Mouse (Mus musculus) stomach, embryonic 14.5 days (tissue): Measurements from ENCODE around the gene Zfp992. TPM values are rescaled to one million over a fixed set of nuclear protein-coding genes. Genes with fewer than 3 reads are reported as not detected.
"Not testable (repeated sequence)": the region's sequence is repeated elsewhere in the genome, so short reads cannot be mapped to it uniquely, and the experiment has no call there.

Experiments
- ATAC-seq: fragments of 200-750 bp; cut with Nextera tagmentation; 2 replicates; pipeline ENCODE4 v1.8.0; 2017; ENCODE audit warnings: low read depth, moderate TSS enrichment; ENCODE audit not compliant: insufficient number of reproducible peaks, insufficient read depth, low FRiP score
- H3K27ac ChIP-seq: fragments of 300-500 bp; sonication (generic); 2 replicates; pipeline ENCODE4 v1.5.1; 2014; ENCODE audit warnings: mild to moderate bottlenecking, low read length, moderate library complexity, mixed read lengths
- H3K27me3 ChIP-seq: fragments of 300-500 bp; sonication (generic); 2 replicates; pipeline ENCODE4 v1.6.1; 2014; ENCODE audit warnings: low read length, control low read depth, mixed read lengths; ENCODE audit not compliant: control insufficient read depth, insufficient read depth
- H3K36me3 ChIP-seq: fragments of 300-500 bp; sonication (generic); 2 replicates; pipeline ENCODE4 v1.6.1; 2014; ENCODE audit warnings: mild to moderate bottlenecking, control low read depth, low read length, moderate library complexity, mixed read lengths; ENCODE audit not compliant: control insufficient read depth, insufficient read depth
- H3K4me1 ChIP-seq: fragments of 300-500 bp; sonication (generic); 2 replicates; pipeline ENCODE4 v1.6.1; 2014; ENCODE audit warnings: low read length, control low read depth, mixed read lengths; ENCODE audit not compliant: control insufficient read depth, insufficient read depth
- H3K4me2 ChIP-seq: fragments of 300-500 bp; sonication (generic); replicated peaks from 2 replicates; pipeline ENCODE4 v1.6.1; 2014; ENCODE audit warnings: low read depth, low read length, control low read depth
- H3K4me3 ChIP-seq: fragments of 300-500 bp; sonication (generic); 2 replicates; pipeline ENCODE4 v1.5.1; 2014; ENCODE audit warnings: low read depth, low read length, control low read depth
- H3K9ac ChIP-seq: fragments of 300-500 bp; sonication (generic); replicated peaks from 2 replicates; pipeline ENCODE4 v1.6.1; 2014; ENCODE audit warnings: low read depth, mild to moderate bottlenecking, control low read depth, low read length, moderate library complexity, mixed read lengths
- H3K9me3 ChIP-seq: fragments of 300-500 bp; sonication (generic); 2 replicates; pipeline ENCODE4 v1.6.1; 2016; ENCODE audit warnings: low read depth, low read length, control low read depth; ENCODE audit not compliant: control insufficient read depth
- WGBS: fragments of 180-500 bp; shearing (Covaris S2); extraction: QIAGEN DNeasy Blood & Tissue Kit; methylation state at CpG from one replicate; pipeline ENCODE4 v1.1.7; 2014; 5-methylcytosine and 5-hydroxymethylcytosine counted together
- polyA plus RNA-seq: library from polyadenylated mRNA; unstranded; fragments of >200 nt; fragmentation: Nextera tagmentation; extraction: Ambion mirVana; gene quantifications from 2 replicates; pipeline ENCODE4 v1.2.1, GENCODE M21; 2014

Zfp992 gene
- polyA plus RNA-seq, 1 experiment from 2014 or later = 5.1 TPM

DNA sequence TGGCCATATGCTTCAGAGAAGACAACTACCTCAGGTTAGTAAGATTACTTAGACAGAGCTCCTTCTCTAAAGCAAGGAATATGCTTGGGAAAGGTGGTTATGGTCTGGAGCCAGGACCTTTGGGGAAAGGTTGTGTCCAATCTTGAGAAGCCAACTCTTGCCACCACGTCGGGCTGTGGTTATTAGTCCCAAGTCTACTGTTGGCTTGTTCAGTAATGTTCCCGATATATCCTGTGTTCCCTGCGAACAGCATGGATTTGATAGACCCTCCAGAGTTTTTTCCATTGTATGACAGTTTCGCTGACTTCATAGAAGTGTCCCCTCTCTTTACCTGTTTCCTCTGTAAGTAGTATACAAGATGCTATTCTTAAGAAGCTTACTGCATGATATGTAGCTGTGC is 888 bp downstream of the Zfp992 start:
- ATAC-seq = not testable (repeated sequence)
- 85% methylated on average over 5 of the region's 5 CpGs for WGBS
- H3K9me3 ChIP-seq = peaks cover 25% of the 10 kb centered on the region

DNA sequence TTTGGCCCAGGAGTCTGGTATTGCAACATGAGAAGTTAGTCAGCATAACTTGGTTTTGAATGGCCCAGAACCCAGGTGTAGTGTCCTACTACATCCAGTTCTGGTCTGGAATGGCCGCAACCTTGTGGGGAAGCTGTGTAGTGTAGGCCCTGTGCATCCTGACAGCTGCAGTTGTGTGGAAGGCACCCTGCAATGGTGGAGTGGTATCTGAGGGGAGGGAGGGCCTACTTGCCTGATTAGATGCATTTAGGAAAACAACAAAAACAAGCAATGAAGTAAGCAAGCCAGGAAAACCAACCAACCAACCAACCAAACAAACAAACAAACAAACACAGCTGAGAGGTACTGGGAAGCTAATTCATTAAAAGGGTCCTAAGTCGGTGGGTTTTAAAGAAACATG is 3.8 kb downstream of the Zfp992 start:
- H3K4me2 ChIP-seq, H3K4me3 ChIP-seq, H3K27ac ChIP-seq, ATAC-seq, H3K36me3 ChIP-seq, H3K9ac ChIP-seq, H3K4me1 ChIP-seq, H3K27me3 ChIP-seq: not testable (repeated sequence)
- 86% methylated on average over 2 of the region's 2 CpGs for WGBS
- H3K9me3 ChIP-seq = peaks cover 46% of the 10 kb centered on the region

More for the DNA sequence above, 888 bp downstream of the Zfp992 start:
- H3K4me3 ChIP-seq, H3K36me3 ChIP-seq, H3K9ac ChIP-seq, H3K4me1 ChIP-seq, H3K4me2 ChIP-seq, H3K27ac ChIP-seq, H3K27me3 ChIP-seq: not testable (repeated sequence)

DNA sequence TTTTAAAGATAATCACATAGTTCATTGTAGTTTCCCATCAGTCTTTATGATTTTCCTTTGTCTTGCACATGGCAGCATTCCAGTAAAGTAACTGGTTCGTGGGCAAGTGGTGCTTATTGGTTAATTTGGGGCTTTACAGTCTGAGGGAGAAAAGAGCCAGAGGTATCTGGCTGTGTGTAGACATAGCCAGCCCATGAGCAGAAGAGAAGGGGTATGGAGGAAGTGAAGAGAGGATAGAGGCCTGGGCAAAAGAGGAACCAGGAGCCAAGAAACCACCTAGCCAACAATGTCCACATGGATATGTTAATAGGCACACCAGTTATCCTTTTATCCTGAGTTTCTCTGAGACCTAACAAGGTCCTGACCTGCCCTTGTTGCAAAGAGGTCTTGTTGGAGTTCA is 5.3 kb downstream of the Zfp992 start:
- not testable (repeated sequence) for H3K9ac ChIP-seq, H3K27ac ChIP-seq, H3K27me3 ChIP-seq, ATAC-seq, H3K36me3 ChIP-seq, H3K4me3 ChIP-seq, H3K4me2 ChIP-seq, H3K4me1 ChIP-seq
- H3K9me3 ChIP-seq = peaks cover 47% of the 10 kb centered on the region
- WGBS = 59% methylated on average over 1 of the region's 1 CpGs

DNA sequence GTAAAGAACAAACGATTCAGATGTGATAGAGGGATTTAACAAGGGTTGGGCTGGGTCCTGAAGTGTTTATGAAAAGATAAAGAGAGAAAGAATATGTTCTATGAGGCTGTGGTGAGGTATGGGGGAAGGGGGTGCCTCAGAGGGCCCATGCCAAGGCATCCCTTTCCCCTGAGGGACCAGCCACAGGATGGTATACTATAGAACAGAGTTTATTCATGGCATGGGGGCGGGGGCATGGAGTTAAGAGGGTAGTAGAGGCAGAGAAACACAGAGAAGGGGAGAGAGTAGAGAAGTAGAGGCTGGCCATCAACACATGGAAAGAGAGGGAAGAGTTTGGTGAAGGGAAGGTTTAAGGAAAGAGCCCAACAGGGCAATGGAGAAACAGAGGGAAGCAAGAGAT is 6.1 kb downstream of the Zfp992 start:
- no peak overlapping the region for H3K9ac ChIP-seq
- 44% methylated on average over 2 of the region's 2 CpGs for WGBS
- peak; percentile 11; the same call in 1 of the 2 replicates for ATAC-seq
- peaks cover 51% of the 10 kb centered on the region for H3K9me3 ChIP-seq
- H3K4me1 ChIP-seq = no peaks in the 10 kb centered on the region
- no peaks in the 10 kb centered on the region for H3K36me3 ChIP-seq
- no peaks in the 10 kb centered on the region for H3K27me3 ChIP-seq
- H3K4me2 ChIP-seq = no peak overlapping the region
- H3K4me3 ChIP-seq = no peak overlapping the region
- H3K27ac ChIP-seq = no peak overlapping the region

DNA sequence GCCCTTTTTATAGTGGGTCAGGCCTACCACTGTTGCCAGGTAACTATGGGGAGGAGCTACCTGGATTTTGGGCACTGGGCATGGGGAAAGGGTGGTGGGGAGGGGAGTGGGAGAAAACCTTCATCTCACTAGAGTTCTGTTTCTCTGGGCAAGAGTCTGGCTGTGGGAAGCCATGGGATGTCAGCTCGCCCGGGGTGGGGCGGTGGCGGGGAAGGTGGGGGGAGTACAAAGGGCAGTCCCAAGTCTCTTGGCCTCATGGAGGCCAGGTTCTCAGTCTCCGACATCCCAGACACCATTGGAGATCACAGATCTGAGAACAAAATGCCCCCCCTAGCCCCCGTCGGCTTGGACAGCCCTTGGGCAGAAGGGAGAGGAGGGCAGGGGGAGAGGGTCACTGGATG is 6.5 kb downstream of the Zfp992 start:
- peak; percentile 39 for ATAC-seq
- no peaks in the 10 kb centered on the region for H3K4me1 ChIP-seq
- H3K4me3 ChIP-seq = no peak overlapping the region
- no peaks in the 10 kb centered on the region for H3K36me3 ChIP-seq
- H3K4me2 ChIP-seq = no peak overlapping the region
- H3K9me3 ChIP-seq = peaks cover 51% of the 10 kb centered on the region
- no peaks in the 10 kb centered on the region for H3K27me3 ChIP-seq
- H3K27ac ChIP-seq = no peak overlapping the region
- no peak overlapping the region for H3K9ac ChIP-seq
- 93% methylated on average over 7 of the region's 7 CpGs for whole genome bisulfite sequencing

DNA sequence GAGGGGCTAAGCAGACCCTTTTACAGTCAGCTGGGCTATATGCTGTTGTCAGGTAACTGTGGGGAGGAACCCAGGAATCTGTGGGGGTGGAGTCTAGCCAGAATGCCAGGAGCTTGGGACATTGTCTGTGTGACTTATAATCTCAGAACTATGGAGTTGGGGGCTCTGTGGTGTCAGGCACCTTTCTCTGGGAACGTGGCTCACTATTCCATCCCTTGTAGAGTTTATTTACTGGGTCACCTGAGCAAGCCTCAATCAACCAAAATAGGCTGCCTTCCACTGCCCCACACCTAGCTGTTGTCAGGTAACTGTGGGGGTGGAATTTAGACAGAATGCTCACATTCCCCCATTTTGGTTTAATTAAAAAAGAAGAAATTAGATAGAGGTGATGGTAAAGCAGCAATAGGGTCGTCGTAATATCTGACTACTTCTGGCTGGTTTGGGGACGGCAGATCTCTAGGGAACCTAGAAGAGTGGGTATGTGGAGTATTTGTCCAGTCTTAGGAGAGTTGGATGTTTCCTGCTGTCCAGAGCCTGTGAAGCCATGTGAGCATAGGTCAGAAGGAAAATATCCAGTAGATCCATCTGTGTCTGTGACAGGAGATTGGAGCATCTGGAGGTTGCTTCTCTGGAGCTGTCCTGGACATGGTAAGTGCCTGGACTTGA is 7.4 kb downstream of the Zfp992 start:
- H3K27ac ChIP-seq = no peak overlapping the region
- no peaks in the 10 kb centered on the region for H3K27me3 ChIP-seq
- H3K36me3 ChIP-seq = no peaks in the 10 kb centered on the region
- 75% methylated on average over 4 of the region's 4 CpGs for WGBS
- no peak overlapping the region for H3K4me3 ChIP-seq
- H3K4me2 ChIP-seq = no peak overlapping the region
- ATAC-seq = no peak
- H3K9ac ChIP-seq = no peak overlapping the region
- peaks cover 55% of the 10 kb centered on the region for H3K9me3 ChIP-seq
- no peaks in the 10 kb centered on the region for H3K4me1 ChIP-seq

DNA sequence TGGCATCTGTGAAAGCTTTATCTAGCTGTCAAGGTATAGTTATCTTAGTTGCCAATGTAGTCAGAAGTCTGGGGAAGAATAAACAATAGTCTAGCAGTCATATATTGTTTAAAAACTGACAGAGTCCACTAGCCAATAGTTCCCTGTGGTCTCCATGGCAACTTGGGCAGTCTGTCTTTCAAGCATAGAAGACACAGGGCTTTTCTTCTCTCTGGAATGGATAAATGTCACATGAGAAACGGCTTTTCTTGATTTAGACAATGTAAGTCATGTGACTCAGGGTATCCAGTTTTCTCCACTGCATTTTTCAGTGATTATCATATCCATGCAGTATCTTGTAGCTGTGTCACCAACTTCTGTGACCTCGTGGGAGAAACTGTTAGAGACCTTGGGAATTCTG is 8.3 kb downstream of the Zfp992 start:
- Histone ChIP-seq H3K9me3 (peaks cover 55% of the 10 kb centered on the region), H3K27ac (no peak overlapping the region), H3K4me3 (no peak overlapping the region), H3K27me3 (no peaks in the 10 kb centered on the region), H3K4me2 (no peak overlapping the region), H3K9ac (no peak overlapping the region), H3K4me1 (no peaks in the 10 kb centered on the region), H3K36me3 (no peaks in the 10 kb centered on the region)
- WGBS = 68% methylated on average over 2 of the region's 2 CpGs
- no peak for ATAC-seq

DNA sequence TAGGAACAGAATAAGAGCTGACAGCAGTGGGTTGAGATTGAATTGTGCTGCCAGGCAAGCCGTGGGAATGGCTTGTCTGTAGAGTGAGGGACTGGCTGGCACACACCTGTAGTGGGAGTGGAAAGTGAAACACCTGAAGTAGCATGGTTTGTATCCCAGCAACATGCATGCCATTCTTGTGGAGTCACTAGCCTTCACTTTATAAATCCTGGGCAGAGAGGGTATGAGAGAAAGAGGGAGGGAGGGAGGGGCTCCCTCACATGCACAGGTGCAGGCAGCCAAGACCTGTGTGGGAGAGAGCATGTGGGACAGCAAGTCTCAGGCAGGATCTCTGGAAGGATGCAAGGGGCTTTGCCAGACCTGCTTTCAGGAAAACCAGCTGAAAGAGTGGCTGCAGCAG is 8.9 kb downstream of the Zfp992 start:
- Histone ChIP-seq H3K4me1 (no peaks in the 10 kb centered on the region), H3K9ac (no peak overlapping the region), H3K36me3 (no peaks in the 10 kb centered on the region), H3K27ac (no peak overlapping the region), H3K27me3 (no peaks in the 10 kb centered on the region), H3K4me2 (no peak overlapping the region), H3K9me3 (peaks cover 52% of the 10 kb centered on the region), H3K4me3 (no peak overlapping the region)
- ATAC-seq = no peak
- 77% methylated on average over 1 of the region's 1 CpGs for WGBS

DNA sequence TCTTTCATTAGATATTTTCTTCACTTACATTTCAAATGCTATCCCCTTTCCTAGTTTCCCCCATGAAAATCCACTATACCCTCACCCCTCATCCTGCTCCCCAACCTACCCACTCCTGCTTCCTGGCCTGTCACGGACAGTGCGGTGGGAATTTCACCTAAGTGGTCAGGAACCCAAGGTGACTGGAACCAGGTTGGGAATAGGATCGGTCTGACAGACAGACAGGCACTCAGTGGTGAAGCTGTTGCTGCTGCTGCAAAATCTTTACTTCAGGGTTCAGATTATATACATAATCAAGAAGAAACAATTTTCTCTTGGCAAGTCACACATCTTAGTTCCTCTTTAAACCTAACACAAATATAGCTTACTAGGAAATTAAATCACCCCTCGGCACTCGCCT is 11.0 kb downstream of the Zfp992 start:
- not testable (repeated sequence) for H3K4me3 ChIP-seq, ATAC-seq, H3K4me1 ChIP-seq, H3K27me3 ChIP-seq, H3K9ac ChIP-seq, H3K4me2 ChIP-seq, H3K36me3 ChIP-seq, H3K27ac ChIP-seq
- peaks cover 40% of the 10 kb centered on the region for H3K9me3 ChIP-seq
- WGBS = 81% methylated on average over 5 of the region's 5 CpGs
